Mouse (Mus musculus): ENCODE data around the gene Chchd6. TPM values are rescaled to one million over a fixed set of nuclear protein-coding genes. Genes with fewer than 3 reads are reported as not detected.

The Chchd6 gene
- polyA plus RNA-seq, 1 experiment from 2014 or later: 91.4 TPM

GRCm38 (mm10) chr6:89489533-89489932 lies 105.9 kb downstream of the Chchd6 start:
- Histone ChIP-seq H3K27ac (replicated peaks) (no peak overlapping the region), H3K27me3 (ENCODE audit: low read depth, poor library complexity, severe bottlenecking) (no peaks in the 10 kb centered on the region), H3K4me3 (no peak overlapping the region), H3K36me3 (no peaks in the 10 kb centered on the region), H3K9me3 (replicated peaks) (no peaks in the 10 kb centered on the region), H3K4me1 (no peaks in the 10 kb centered on the region)
- no peak for DNase-seq (ENCODE audit: low spot score)
- WGBS: 96% methylated on average over 1 of the region's 1 CpGs

GRCm38 (mm10) chr6:89486055-89486454 lies 109.4 kb downstream of the Chchd6 start:
- DNase-seq (ENCODE audit: low spot score): no peak
- 68% methylated on average over 4 of the region's 4 CpGs for whole genome bisulfite sequencing
- H3K27ac ChIP-seq (replicated peaks): no peak overlapping the region

GRCm38 (mm10) chr6:89481192-89481591 lies 114.3 kb downstream of the Chchd6 start:
- WGBS: 89% methylated on average over 4 of the region's 4 CpGs
- H3K4me3 ChIP-seq: no peak overlapping the region
- no peak for DNase-seq (ENCODE audit: low spot score)
- no peaks in the 10 kb centered on the region for H3K36me3 ChIP-seq
- no peak overlapping the region for H3K27ac ChIP-seq (replicated peaks)
- H3K4me1 ChIP-seq: no peaks in the 10 kb centered on the region
- no peaks in the 10 kb centered on the region for H3K9me3 ChIP-seq (replicated peaks)
- no peaks in the 10 kb centered on the region for H3K27me3 ChIP-seq (ENCODE audit: low read depth, poor library complexity, severe bottlenecking)

More at GRCm38 (mm10) chr6:89486055-89486454, 109.4 kb downstream of the Chchd6 start:
- Histone ChIP-seq H3K9me3 (replicated peaks) (no peaks in the 10 kb centered on the region), H3K36me3 (no peaks in the 10 kb centered on the region), H3K4me3 (no peak overlapping the region), H3K27me3 (ENCODE audit: low read depth, poor library complexity, severe bottlenecking) (no peaks in the 10 kb centered on the region), H3K4me1 (no peaks in the 10 kb centered on the region)

GRCm38 (mm10) chr6:89467908-89468307 lies 127.5 kb downstream of the Chchd6 start:
- H3K27ac ChIP-seq (replicated peaks): no peak overlapping the region

DNA sequence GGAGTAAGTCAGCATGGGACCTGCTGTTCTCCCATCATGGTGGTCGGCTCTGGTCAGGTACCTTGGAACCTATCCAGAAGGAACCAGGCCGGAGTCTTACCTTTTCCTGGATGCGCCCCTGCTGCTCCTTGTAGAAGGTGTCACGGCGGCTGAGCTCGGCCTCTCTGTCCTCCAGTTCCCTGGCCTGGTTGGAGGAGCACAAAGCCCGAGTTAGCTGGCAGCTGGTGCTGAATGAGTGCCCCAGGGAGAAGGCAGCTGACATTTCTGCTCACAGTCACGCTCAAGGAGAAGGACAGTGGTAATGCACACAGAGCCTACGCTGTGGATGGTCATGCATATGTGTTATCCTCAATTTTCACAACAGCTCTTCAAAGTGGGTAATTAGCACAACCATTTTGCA lies 128.2 kb downstream of the Chchd6 start:
- DNase-seq (ENCODE audit: low spot score): no peak
- Histone ChIP-seq H3K27me3 (ENCODE audit: low read depth, poor library complexity, severe bottlenecking) (no peaks in the 10 kb centered on the region), H3K36me3 (no peaks in the 10 kb centered on the region), H3K4me3 (no peak overlapping the region), H3K9me3 (replicated peaks) (no peaks in the 10 kb centered on the region), H3K4me1 (no peaks in the 10 kb centered on the region; the same call in 1 of the 2 replicates), H3K27ac (replicated peaks) (0 out of 2 replicates have a peak overlapping the region, but pooled peaks have one; percentile 33)
- 86% methylated on average over 9 of the region's 9 CpGs for WGBS

More at GRCm38 (mm10) chr6:89467908-89468307, 127.5 kb downstream of the Chchd6 start:
- no peaks in the 10 kb centered on the region for H3K27me3 ChIP-seq (ENCODE audit: low read depth, poor library complexity, severe bottlenecking)
- H3K4me3 ChIP-seq: no peak overlapping the region
- H3K4me1 ChIP-seq: no peaks in the 10 kb centered on the region; the same call in 1 of the 2 replicates
- H3K9me3 ChIP-seq (replicated peaks): no peaks in the 10 kb centered on the region
- no peaks in the 10 kb centered on the region for H3K36me3 ChIP-seq
- no peak for DNase-seq (ENCODE audit: low spot score)

DNA sequence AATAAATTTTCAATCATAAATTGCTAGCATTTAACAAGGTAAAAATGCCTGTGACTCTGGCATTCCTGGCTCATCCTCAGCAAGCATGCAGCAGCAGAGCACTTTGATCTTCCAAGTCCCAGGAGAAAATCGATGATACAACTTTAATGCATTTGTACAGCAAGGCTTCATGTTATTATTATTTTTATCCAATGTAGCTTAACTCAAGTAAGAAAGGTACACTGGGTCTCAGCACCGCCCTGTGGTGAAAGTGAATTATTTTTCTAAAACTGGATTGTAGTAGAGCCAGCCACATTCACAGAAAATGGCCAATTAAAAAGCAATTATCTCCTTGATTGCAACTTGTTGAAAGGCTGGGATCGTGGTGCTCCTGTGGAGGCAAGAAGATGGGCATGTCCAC lies 128.6 kb downstream of the Chchd6 start:
- no peak for DNase-seq (ENCODE audit: low spot score)
- WGBS: 86% methylated on average over 3 of the region's 3 CpGs
- Histone ChIP-seq H3K27ac (replicated peaks) (0 out of 2 replicates have a peak overlapping the region, but pooled peaks have one; percentile 33), H3K4me1 (no peaks in the 10 kb centered on the region; the same call in 1 of the 2 replicates), H3K4me3 (no peak overlapping the region), H3K36me3 (no peaks in the 10 kb centered on the region), H3K9me3 (replicated peaks) (no peaks in the 10 kb centered on the region), H3K27me3 (ENCODE audit: low read depth, poor library complexity, severe bottlenecking) (no peaks in the 10 kb centered on the region)

DNA sequence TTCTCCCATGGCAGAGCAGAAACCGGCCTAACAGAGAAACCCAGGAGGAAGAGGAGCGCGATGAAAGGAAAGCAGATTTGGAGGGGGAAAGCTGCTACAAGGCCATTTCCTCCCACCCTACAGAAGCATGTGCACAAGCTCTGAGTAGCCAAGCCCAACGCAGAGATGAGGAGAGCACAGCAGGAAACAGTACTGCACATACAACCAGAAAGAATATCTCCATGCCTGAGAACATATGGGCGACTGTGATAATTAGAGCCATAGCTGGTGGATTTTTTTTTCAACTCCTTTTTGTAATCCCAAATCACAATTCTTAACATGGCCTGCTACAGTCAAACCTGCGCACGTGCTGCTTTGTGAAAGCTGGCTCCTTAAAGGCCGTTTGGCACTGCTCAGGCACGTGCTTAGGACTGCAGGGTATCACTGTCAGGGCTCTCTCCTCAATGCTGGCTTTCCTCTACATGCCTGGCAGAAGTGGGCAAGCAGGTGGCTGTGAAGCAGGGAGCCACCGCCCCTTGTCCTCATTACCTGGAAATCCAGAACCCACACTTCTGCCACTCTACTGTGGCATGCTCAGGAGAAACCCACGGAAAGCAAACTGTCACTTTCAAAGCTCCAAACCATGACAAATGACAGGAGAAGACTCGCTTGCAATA lies 129.3 kb downstream of the Chchd6 start:
- no peaks in the 10 kb centered on the region for H3K36me3 ChIP-seq
- 0 out of 2 replicates have a peak overlapping the region, but pooled peaks have one; percentile 13 for H3K27ac ChIP-seq (replicated peaks)
- DNase-seq (ENCODE audit: low spot score): no peak
- no peak overlapping the region for H3K4me3 ChIP-seq
- no peaks in the 10 kb centered on the region; the same call in 1 of the 2 replicates for H3K4me1 ChIP-seq
- H3K27me3 ChIP-seq (ENCODE audit: low read depth, poor library complexity, severe bottlenecking): no peaks in the 10 kb centered on the region
- no peaks in the 10 kb centered on the region for H3K9me3 ChIP-seq (replicated peaks)
- 82% methylated on average over 12 of the region's 12 CpGs for WGBS

DNA sequence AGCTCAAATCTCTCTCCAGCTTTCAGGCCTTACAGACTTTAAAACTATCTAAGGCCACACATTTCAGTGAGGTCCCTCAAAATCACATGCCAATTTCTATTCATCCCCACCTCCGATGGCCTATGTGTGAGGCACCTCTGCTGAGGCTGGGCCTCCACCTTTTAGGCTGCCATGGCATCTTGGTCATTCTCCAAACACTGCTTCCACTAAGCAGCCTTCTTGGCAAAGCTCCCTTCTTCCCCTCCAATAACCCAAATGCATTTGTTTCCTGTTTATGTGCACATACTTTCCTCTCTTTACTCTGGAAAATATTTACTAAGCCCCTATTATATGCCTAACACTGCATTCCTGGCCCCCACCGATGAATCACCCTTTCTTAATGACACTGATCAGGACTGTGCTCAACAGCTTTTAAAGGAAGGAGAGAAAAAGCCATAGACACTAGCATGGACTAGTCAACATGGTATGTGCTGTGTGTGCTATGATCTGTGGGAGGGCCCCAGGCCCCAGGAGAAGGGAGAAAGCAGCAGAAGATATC lies 133.2 kb downstream of the Chchd6 start:
- 95% methylated on average over 2 of the region's 2 CpGs for WGBS
- Histone ChIP-seq H3K27ac (replicated peaks) (no peak overlapping the region), H3K9me3 (replicated peaks) (no peaks in the 10 kb centered on the region), H3K4me1 (no peaks in the 10 kb centered on the region; the same call in 1 of the 2 replicates), H3K27me3 (ENCODE audit: low read depth, poor library complexity, severe bottlenecking) (no peaks in the 10 kb centered on the region), H3K36me3 (no peaks in the 10 kb centered on the region), H3K4me3 (no peak overlapping the region)
- DNase-seq (ENCODE audit: low spot score): no peak

- Histone ChIP-seq H3K27ac (replicated peaks) (no peak overlapping the region), H3K4me1 (no peaks in the 10 kb centered on the region), H3K36me3 (no peaks in the 10 kb centered on the region), H3K4me3 (no peak overlapping the region), H3K9me3 (replicated peaks) (no peaks in the 10 kb centered on the region), H3K27me3 (ENCODE audit: low read depth, poor library complexity, severe bottlenecking) (no peaks in the 10 kb centered on the region)
- no peak for DNase-seq (ENCODE audit: low spot score)
- WGBS: 86% methylated on average over 9 of the region's 9 CpGs
These were observed 133.9 kb downstream of the Chchd6 start for GRCm38 (mm10) chr6:89461250-89462222.

DNA sequence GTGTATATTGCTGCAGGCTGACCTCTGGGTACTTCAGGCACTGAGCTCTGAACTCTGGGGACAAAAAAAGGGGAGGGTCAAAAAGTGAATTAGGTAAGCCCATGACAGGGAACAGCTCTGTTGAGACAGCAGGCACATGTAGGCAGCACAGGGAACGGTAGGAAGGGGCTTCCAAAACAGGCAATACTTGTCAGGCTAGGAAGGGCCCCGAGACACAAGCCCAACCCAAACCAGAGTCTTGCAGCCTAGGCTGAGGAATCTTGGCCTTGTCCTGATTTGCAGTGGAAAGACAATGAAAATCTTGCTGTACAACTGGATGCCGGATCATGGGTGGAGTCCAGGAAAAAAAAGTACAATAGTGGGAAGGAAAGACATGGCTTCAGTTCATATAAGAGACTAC lies 135.8 kb downstream of the Chchd6 start:
- 79% methylated on average over 3 of the region's 3 CpGs for WGBS

DNA sequence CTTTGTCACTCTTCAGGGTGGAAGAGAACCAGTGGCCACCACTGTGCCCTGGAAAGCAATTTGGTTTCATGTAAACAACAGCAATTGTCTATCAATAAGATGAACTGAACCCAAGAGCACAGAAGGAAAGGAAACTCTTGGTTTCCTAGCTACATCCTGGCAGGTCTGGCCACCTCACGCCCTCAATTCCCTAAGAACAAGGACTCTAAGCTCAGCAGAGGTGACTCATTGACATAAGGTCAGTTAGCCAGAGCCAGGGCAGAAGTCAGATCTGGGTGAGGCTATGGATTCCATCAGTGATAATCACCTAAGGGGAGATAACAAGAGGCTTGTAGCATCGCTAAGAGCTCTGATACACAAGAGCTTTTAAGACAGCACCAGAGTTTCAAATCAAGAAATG lies 137.9 kb downstream of the Chchd6 start:
- Histone ChIP-seq H3K4me1 (no peaks in the 10 kb centered on the region), H3K27ac (replicated peaks) (no peak overlapping the region), H3K9me3 (replicated peaks) (no peaks in the 10 kb centered on the region), H3K27me3 (ENCODE audit: low read depth, poor library complexity, severe bottlenecking) (no peaks in the 10 kb centered on the region), H3K36me3 (no peaks in the 10 kb centered on the region), H3K4me3 (no peak overlapping the region)
- 85% methylated on average over 2 of the region's 2 CpGs for WGBS
- no peak for DNase-seq (ENCODE audit: low spot score)

More for the DNA sequence above, 135.8 kb downstream of the Chchd6 start:
- H3K4me1 ChIP-seq: no peaks in the 10 kb centered on the region
- no peaks in the 10 kb centered on the region for H3K36me3 ChIP-seq
- no peak overlapping the region for H3K4me3 ChIP-seq
- no peak for DNase-seq (ENCODE audit: low spot score)
- H3K27ac ChIP-seq (replicated peaks): no peak overlapping the region
- H3K9me3 ChIP-seq (replicated peaks): no peaks in the 10 kb centered on the region
- H3K27me3 ChIP-seq (ENCODE audit: low read depth, poor library complexity, severe bottlenecking): no peaks in the 10 kb centered on the region

DNA sequence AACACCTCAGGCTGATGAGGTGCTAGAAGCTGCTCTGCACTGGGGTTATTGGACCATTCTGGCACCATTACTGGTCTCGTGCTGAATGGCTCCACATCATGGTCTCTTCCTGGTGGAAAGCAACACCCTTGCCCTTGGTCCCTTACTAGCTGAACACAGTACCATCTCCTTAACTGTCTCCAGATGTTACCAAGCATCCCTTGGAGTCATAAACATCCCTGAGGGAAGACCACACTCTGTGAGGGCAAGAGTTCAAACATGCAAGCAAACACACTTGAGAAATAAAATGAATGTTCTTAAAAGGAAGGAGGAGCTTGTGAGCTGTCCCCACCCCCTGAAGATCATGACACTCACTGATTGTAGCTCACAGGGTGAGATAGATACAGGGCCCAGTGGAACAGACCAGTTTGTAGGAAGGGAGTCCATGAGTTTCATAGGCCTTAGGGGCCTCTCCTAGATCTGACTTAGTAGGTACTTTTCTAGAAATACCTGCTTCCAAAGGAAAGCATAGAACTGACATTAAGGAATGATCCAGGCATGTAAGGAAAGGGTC lies 139.0 kb downstream of the Chchd6 start:
- no peak overlapping the region for H3K27ac ChIP-seq (replicated peaks)
- H3K36me3 ChIP-seq: no peaks in the 10 kb centered on the region
- WGBS: 67% methylated on average over 1 of the region's 1 CpGs
- no peaks in the 10 kb centered on the region for H3K9me3 ChIP-seq (replicated peaks)
- H3K27me3 ChIP-seq (ENCODE audit: low read depth, poor library complexity, severe bottlenecking): no peaks in the 10 kb centered on the region
- no peak for DNase-seq (ENCODE audit: low spot score)
- no peaks in the 10 kb centered on the region for H3K4me1 ChIP-seq
- no peak overlapping the region for H3K4me3 ChIP-seq
